Mouse (Mus musculus) lung, embryonic 15.5 days (tissue): ENCODE measurements around the gene Lbp. TPM values are rescaled to one million over a fixed set of nuclear protein-coding genes. Genes with fewer than 3 reads are reported as not detected.

ENCODE experiments used
- ATAC-seq: fragments of 200-750 bp; cut with Nextera tagmentation; 2 replicates; pipeline ENCODE4 v1.8.0; 2017; ENCODE audit warnings: moderate number of reproducible peaks, borderline replicate concordance; ENCODE audit not compliant: low FRiP score, low TSS enrichment; ENCODE audit errors: extremely low read depth
- H3K27ac ChIP-seq: fragments of 300-500 bp; sonication (generic); 2 replicates; pipeline ENCODE4 v1.5.1; 2015; ENCODE audit warnings: moderate library complexity, mild to moderate bottlenecking, inconsistent platforms
- H3K27me3 ChIP-seq: fragments of 300-500 bp; sonication (generic); 2 replicates; pipeline ENCODE4 v1.6.1; 2015; ENCODE audit warnings: inconsistent platforms
- H3K36me3 ChIP-seq: fragments of 300-500 bp; sonication (generic); 2 replicates; pipeline ENCODE4 v1.6.1; 2015; ENCODE audit warnings: inconsistent platforms
- H3K4me1 ChIP-seq: fragments of 300-500 bp; sonication (generic); 2 replicates; pipeline ENCODE4 v1.6.1; 2015; ENCODE audit warnings: inconsistent platforms
- H3K4me2 ChIP-seq: fragments of 300-500 bp; sonication (generic); 2 replicates; pipeline ENCODE4 v1.6.1; 2015; ENCODE audit warnings: inconsistent platforms, mild to moderate bottlenecking, moderate library complexity
- H3K4me3 ChIP-seq: fragments of 300-500 bp; sonication (generic); 2 replicates; pipeline ENCODE4 v1.5.1; 2015; ENCODE audit warnings: mild to moderate bottlenecking, inconsistent platforms
- H3K9ac ChIP-seq: fragments of 300-500 bp; sonication (generic); 2 replicates; pipeline ENCODE4 v1.6.1; 2015; ENCODE audit warnings: inconsistent platforms
- H3K9me3 ChIP-seq: fragments of 300-500 bp; sonication (generic); 2 replicates; pipeline ENCODE4 v1.6.1; 2016; ENCODE audit warnings: inconsistent platforms
- WGBS: fragments of 180-500 bp; shearing (Covaris S2); methylation state at CpG from one replicate; pipeline ENCODE4 v1.1.7; 2015; 5-methylcytosine and 5-hydroxymethylcytosine counted together
- polyA plus RNA-seq: library from polyadenylated mRNA; unstranded; fragments of >200 nt; fragmentation: Nextera tagmentation; extraction: Ambion mirVana; gene quantifications from 2 replicates; pipeline ENCODE4 v1.2.1, GENCODE M21; 2015

Gene Lbp
- polyA plus RNA-seq, 1 experiment from 2014 or later = 14.2 TPM

DNA sequence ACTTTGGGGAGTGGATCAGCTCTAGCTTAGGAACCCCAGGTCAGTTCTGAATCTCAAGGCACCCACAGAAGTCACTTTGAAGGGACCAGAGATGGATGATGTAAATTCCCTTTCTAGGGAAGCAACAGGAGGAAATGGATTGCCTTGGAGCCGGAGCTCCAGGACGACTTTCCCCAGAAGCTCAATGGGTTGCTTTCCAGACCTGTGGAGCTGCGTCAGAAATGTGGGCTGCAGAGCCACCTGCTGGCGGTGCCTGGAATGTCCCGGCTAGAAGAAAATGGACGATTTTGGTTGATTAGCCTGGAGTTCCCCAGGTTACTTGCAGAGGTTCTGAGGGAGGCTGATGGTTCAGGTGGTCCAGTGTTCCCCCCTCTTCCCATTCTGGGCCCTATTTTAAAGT is 41.6 kb downstream of the Lbp start:
- ATAC-seq = peak; percentile 32; the same call in 1 of the 2 replicates
- Histone ChIP-seq H3K9ac (no peak overlapping the region), H3K27ac (no peak overlapping the region), H3K4me3 (no peak overlapping the region), H3K27me3 (no peaks in the 10 kb centered on the region), H3K36me3 (no peaks in the 10 kb centered on the region), H3K9me3 (no peaks in the 10 kb centered on the region), H3K4me2 (no peak overlapping the region), H3K4me1 (0 out of 2 replicates have a peak, but pooled peaks cover 3% of the 10 kb centered on the region)
- WGBS = 0% methylated on average over 6 of the region's 6 CpGs

- peaks cover 38% of the 10 kb centered on the region for H3K36me3 ChIP-seq
- no peaks in the 10 kb centered on the region for H3K9me3 ChIP-seq
- no peak overlapping the region for H3K4me3 ChIP-seq
- H3K4me2 ChIP-seq = no peak overlapping the region
- no peak overlapping the region for H3K27ac ChIP-seq
- H3K9ac ChIP-seq = no peak overlapping the region
- no peak for ATAC-seq
- no peaks in the 10 kb centered on the region for H3K27me3 ChIP-seq
- WGBS = 51% methylated on average over 3 of the region's 3 CpGs
- H3K4me1 ChIP-seq = no peaks in the 10 kb centered on the region
Measured at GRCm38 (mm10) chr2:158352801-158353520, 46.7 kb downstream of the Lbp start.

DNA sequence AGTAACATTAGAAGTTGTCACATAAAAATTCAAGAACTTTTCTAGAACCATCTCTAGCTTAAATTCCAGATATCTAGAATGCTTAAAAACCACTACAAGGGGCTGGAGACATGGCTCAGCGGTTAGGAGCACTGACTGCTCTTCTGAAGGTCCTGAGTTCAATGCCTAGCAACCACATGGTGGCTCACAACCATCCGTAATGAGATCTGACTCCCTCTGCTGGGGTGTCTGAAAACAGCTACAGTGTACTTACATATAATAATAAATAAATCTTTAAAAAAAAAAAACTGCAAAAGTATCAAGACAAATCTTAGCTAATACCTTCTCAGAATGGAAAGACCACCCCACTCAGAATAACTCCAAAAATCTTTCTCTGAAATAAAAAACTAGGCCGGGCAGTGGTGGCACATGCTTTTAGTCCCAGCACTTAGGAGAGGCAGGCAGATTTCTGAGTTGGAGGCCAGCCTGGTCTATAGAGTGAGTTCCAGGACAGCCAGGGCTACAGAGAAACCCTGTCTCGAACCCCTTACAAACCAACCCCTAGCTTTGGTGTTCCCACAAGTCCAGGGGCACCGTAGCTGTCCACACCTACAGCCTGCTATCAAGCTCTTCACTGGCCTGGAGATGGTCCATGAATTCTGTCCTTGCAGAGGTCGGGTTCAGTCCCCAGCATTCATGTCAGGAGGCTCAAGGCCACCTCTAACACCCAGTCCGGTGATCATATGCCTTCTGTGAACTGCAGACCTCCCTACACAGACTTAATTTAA is 48.2 kb downstream of the Lbp start:
- H3K36me3 ChIP-seq = peaks cover 53% of the 10 kb centered on the region
- no peaks in the 10 kb centered on the region for H3K27me3 ChIP-seq
- H3K9ac ChIP-seq = no peak overlapping the region
- 78% methylated on average over 7 of the region's 7 CpGs for WGBS
- no peak overlapping the region for H3K4me3 ChIP-seq
- H3K9me3 ChIP-seq = no peaks in the 10 kb centered on the region
- no peak for ATAC-seq
- no peak overlapping the region for H3K27ac ChIP-seq
- H3K4me1 ChIP-seq = peaks cover 13% of the 10 kb centered on the region; the same call in 1 of the 2 replicates
- no peak overlapping the region for H3K4me2 ChIP-seq

- H3K9ac ChIP-seq = no peak overlapping the region
- no peaks in the 10 kb centered on the region for H3K9me3 ChIP-seq
- H3K36me3 ChIP-seq = peaks cover 59% of the 10 kb centered on the region
- ATAC-seq = no peak
- H3K27ac ChIP-seq = no peak overlapping the region
- peaks cover 20% of the 10 kb centered on the region for H3K4me1 ChIP-seq
- H3K4me2 ChIP-seq = no peak overlapping the region
- WGBS = 82% methylated on average over 2 of the region's 2 CpGs
- no peaks in the 10 kb centered on the region for H3K27me3 ChIP-seq
- no peak overlapping the region for H3K4me3 ChIP-seq
Measured at GRCm38 (mm10) chr2:158355238-158355637, 48.9 kb downstream of the Lbp start.

DNA sequence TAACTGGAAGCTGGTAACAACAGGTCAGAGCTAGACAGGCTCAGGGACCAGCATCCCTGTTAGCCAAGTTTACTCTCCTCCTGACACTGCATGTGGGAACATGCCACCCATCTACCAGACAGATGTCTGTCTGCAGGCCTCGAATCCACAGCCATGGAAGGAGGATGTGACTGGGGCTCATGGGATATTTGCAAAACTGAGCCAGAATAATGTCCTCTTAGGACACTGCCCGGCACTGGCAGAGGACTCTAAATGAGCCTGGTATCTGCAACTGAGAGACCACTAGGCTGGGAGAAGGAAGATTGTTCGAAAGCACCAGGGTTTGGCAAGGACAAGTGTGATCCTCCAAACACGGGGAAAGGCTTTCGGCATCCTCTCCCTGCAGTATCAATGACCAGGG is 49.8 kb downstream of the Lbp start:
- Histone ChIP-seq H3K4me3 (no peak overlapping the region), H3K36me3 (peaks cover 59% of the 10 kb centered on the region), H3K27ac (no peak overlapping the region), H3K4me1 (peaks cover 21% of the 10 kb centered on the region), H3K9me3 (no peaks in the 10 kb centered on the region), H3K9ac (no peak overlapping the region), H3K4me2 (no peak overlapping the region), H3K27me3 (no peaks in the 10 kb centered on the region)
- ATAC-seq = no peak
- 89% methylated on average over 5 of the region's 5 CpGs for WGBS

DNA sequence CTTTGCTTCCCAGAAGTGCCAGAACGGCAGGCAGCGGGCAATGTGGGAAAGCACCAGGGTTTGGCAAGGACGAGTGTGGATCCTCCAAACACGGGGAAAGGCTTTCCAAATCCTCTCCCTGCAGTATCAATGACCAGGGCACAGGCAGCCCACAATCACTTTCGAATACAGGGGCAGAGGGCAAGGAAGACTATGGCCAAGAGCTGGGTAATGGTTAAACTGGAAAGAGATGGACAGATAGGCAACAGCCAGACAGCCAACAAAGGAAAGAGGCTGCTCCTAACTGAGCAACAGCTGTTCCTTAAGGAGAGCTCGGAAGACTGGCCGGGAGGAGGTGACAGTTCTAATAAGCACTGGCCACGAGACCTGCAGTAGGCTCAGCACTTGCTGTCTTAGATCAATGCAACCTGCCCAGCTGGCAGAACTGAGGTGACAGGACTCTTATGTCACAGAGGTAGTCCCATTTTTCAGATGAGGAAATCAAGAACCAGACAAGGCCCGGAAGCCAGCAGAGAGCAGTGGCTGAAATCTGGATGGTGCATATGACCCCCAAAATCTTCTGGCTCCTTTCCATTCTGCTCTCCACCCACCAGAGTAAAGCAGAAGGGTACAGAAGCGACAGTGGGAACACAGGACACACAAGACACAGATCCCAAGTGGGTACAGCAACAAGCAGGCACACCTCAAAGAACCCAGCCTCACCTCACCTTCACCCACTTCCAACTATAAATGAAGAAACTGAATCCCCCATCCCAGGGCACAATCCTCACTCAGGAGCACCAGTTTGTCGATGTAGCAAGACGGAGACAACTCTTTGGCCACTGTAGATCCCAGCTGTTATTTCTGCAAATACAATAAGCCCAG is 53.7 kb downstream of the Lbp start:
- ATAC-seq = no peak
- H3K4me2 ChIP-seq = peak overlapping the region; percentile 67
- peaks cover 25% of the 10 kb centered on the region for H3K4me1 ChIP-seq
- no peaks in the 10 kb centered on the region for H3K27me3 ChIP-seq
- H3K4me3 ChIP-seq = peak overlapping the region; percentile 66
- no peaks in the 10 kb centered on the region for H3K9me3 ChIP-seq
- peaks cover 52% of the 10 kb centered on the region for H3K36me3 ChIP-seq
- H3K9ac ChIP-seq = peak overlapping the region; percentile 73
- H3K27ac ChIP-seq = peak overlapping the region; percentile 77; the same call in 1 of the 2 replicates
- 51% methylated on average over 12 of the region's 12 CpGs for WGBS

DNA sequence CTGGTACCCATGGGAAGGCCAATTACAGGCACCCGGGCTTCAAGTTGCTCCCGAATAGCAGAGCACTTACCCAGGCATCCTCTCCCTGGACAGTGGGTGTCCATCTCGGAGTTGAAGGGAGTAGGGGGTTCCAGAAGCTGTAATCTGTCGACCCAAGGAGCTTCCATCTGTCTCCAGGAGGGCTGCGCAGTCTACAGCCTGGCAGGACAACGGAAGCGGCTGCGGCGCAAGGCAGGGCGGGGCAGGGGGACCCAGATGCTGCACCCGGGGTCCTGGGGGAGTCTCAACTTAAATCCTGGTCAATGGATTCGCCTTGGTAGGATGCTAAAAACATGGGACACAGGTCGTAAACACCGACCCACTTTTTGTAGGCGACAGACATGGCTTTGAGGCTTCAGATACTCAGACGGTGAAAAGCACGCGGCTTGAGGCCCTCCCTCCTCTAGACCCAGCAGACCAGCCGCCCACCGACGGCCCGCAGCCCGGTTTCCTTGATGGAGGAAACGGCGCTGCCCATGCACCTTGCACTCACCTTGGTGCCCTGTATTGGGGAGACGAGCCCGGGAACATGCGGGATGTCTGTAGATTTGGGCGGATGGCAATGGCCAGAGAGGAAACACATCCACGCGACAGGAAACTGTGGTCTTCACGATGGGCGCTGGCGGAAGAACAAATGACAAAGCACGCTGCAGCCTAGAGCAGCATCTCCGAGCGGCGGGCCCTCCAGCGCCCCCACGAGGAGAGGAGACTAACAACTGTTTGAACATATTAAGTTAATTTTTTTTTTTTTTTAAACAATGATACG is 54.8 kb downstream of the Lbp start:
- Histone ChIP-seq H3K4me2 (peak overlapping the region; percentile 67), H3K4me1 (peaks cover 25% of the 10 kb centered on the region), H3K36me3 (peaks cover 41% of the 10 kb centered on the region), H3K9ac (peak overlapping the region; percentile 73), H3K27ac (peak overlapping the region; percentile 77), H3K4me3 (peak overlapping the region; percentile 66), H3K27me3 (no peaks in the 10 kb centered on the region), H3K9me3 (no peaks in the 10 kb centered on the region)
- under 1% methylated on average over 41 of the region's 41 CpGs for WGBS
- ATAC-seq = peak; percentile 91

GRCm38 (mm10) chr2:158361678-158362320 is 55.5 kb downstream of the Lbp start:
- peak overlapping the region; percentile 66 for H3K4me3 ChIP-seq
- H3K9me3 ChIP-seq = no peaks in the 10 kb centered on the region
- H3K4me1 ChIP-seq = peaks cover 25% of the 10 kb centered on the region
- peak; percentile 65; the same call in 1 of the 2 replicates for ATAC-seq
- peaks cover 33% of the 10 kb centered on the region for H3K36me3 ChIP-seq
- H3K27me3 ChIP-seq = no peaks in the 10 kb centered on the region
- no peak overlapping the region for H3K9ac ChIP-seq
- WGBS = 37% methylated on average over 8 of the region's 8 CpGs
- no peak overlapping the region for H3K27ac ChIP-seq
- peak overlapping the region; percentile 67; the same call in 1 of the 2 replicates for H3K4me2 ChIP-seq

- no peak overlapping the region for H3K4me2 ChIP-seq
- H3K9ac ChIP-seq = no peak overlapping the region
- 80% methylated on average over 4 of the region's 4 CpGs for WGBS
- no peak for ATAC-seq
- no peaks in the 10 kb centered on the region for H3K27me3 ChIP-seq
- no peak overlapping the region for H3K4me3 ChIP-seq
- H3K27ac ChIP-seq = no peak overlapping the region
- H3K9me3 ChIP-seq = no peaks in the 10 kb centered on the region
- H3K36me3 ChIP-seq = peaks cover 10% of the 10 kb centered on the region
- H3K4me1 ChIP-seq = peaks cover 16% of the 10 kb centered on the region
Measured at GRCm38 (mm10) chr2:158364175-158364574, 57.9 kb downstream of the Lbp start.

DNA sequence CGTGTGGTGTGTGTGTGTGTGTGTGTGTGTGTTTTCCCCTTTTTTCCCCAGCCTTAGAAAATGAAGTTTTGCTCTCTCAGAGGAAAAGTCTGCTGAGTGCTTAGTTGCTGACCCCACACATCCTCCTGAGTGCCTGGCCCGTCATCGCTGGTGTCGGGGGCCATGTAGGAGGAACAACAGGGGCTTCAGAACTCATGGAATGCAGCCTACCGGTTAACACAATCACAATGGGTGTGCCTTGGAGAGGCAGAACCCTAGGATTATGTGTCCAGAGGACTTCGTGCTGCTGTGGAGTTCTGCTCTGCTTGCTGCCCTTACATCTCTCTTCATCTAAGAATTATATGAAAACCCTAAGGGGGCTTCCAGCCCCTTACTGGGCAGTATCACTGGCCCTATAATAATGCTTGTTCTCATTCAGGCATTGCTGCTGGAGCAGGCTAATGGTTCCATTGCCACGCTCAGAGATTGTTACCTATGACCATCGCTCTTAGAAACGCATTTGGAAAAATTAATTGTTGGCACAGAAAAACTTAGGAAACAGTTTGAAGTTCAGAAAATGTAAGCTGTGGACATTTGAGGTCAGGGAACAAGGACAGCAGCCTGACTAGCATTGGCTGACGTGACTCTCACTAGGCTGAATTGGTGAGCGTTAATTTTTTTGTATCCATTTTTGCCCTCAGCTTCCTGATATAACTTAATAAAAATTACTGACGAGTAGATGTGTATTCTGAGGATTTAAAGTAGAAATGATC is 59.0 kb downstream of the Lbp start:
- no peak for ATAC-seq
- H3K9ac ChIP-seq = no peak overlapping the region
- no peak overlapping the region for H3K27ac ChIP-seq
- no peak overlapping the region for H3K4me3 ChIP-seq
- no peaks in the 10 kb centered on the region for H3K27me3 ChIP-seq
- H3K9me3 ChIP-seq = no peaks in the 10 kb centered on the region
- H3K36me3 ChIP-seq = no peaks in the 10 kb centered on the region
- no peak overlapping the region for H3K4me2 ChIP-seq
- WGBS = 71% methylated on average over 12 of the region's 12 CpGs
- peaks cover 9% of the 10 kb centered on the region for H3K4me1 ChIP-seq
